Mouse (Mus musculus): ENCODE data around the gene Ttpal.

Ttpal gene

GRCm38 (mm10) chr2:163663930-163664329 lies 61.8 kb downstream of the Ttpal start:
- DNase-seq, result no peak

- no peak for DNase-seq
Measured at GRCm38 (mm10) chr2:163667045-163667444, 64.9 kb downstream of the Ttpal start.

All from lung, adult 18-20 months (tissue).